Mouse (Mus musculus) MN1 (cell line): Measurements from ENCODE around the gene Pkm.
A peak's percentile ranks its signal among the peaks of the same experiment; 100 is the strongest.

Experiments used
- DNase-seq: peaks from one replicate; pipeline ENCODE4 v3.0.0-alpha.2; 2016; ENCODE audit warnings: low spot score

Gene Pkm

DNA sequence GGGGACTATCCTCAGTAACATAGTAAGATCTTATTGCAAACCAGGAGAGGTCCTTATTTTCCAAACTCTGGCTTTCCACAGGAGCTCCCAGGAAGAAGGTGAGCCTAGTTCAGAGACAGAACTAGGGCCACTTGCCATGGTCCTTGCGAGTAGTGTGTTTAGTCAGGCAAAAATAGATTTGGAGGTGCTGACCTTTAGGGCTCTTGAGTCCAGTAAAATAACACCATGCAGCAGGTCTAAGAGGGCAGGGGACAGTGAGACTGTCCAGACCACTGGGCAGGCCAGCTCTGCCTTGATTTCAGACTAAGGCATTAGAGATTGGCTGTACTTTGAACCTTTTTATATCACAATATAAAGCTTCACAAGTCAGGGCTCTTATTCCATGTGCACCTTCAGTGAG is 10.6 kb downstream of the Pkm start:
- no peak for DNase-seq

DNA sequence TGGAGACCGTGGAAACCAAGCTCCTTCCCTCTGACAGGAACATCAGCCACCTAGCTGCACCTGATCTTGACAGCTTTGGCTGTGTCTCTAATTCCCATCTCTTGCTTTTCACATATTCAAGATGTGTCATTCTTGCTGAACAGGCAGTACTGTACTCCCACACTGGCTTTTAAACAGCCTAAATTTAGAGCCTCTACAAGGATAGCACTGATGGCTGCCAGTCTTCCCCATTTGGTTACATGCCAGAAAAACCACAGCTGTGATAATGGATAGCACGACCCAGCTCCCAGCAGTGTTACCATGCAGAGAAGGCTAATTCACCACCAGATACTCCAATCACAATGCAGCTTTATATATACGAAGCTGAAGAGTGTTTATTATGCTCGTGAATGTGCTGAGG is 11.1 kb downstream of the Pkm start:
- DNase-seq: peak; percentile 80

DNA sequence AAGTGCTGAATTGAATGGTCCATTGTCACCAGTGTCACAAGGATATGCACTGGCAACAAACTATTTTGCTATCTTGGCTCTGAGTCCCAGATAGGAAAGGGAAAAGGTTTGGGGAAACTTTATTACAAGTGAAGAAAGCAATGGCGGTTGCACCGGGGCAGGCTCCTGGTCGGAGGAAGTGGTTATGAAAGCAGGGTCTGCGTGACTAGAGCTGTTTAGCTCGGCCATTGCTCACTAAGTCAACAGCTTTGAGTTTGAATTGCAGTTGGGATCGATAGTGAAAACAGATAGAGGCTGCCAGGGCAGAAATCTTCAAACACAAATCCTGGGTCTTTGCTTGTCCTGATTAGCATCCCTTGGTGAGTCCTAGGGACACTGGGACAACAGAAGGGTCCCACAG is 11.7 kb downstream of the Pkm start:
- no peak for DNase-seq

DNA sequence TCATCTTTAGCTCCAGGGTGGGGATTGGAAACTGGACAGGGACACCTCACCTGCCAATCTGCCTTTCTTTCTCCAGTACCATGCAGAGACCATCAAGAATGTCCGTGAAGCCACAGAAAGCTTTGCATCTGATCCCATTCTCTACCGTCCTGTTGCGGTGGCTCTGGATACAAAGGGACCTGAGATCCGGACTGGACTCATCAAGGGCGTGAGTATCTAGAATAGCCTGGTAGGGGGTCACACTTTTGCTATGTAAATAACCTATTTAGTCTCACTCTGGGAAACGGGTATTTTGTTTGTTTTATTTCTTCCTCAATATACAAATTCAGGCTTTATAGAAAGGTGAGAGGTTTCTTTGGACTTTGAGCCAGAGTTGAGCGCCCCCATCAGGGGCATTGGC is 12.3 kb downstream of the Pkm start:
- no peak for DNase-seq

DNA sequence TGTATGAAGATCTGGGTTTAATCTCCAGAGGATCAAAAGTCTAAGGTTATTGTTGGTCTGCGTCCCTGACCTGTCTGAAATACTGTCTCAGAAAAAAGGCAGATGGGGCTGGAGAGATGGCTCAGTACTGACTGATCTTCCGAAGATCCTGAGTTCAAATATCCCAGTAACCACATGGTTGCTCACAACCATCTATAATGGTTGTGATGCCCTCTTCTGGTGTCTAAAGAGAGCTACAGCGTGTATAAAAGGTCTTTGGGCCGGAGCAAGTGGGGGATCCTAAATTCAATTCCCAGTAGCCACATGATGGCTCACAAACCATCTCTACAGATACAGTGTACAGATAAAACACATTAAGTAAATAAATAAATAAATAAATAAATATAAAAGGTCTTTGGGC is 13.0 kb downstream of the Pkm start:
- DNase-seq: no peak

DNA sequence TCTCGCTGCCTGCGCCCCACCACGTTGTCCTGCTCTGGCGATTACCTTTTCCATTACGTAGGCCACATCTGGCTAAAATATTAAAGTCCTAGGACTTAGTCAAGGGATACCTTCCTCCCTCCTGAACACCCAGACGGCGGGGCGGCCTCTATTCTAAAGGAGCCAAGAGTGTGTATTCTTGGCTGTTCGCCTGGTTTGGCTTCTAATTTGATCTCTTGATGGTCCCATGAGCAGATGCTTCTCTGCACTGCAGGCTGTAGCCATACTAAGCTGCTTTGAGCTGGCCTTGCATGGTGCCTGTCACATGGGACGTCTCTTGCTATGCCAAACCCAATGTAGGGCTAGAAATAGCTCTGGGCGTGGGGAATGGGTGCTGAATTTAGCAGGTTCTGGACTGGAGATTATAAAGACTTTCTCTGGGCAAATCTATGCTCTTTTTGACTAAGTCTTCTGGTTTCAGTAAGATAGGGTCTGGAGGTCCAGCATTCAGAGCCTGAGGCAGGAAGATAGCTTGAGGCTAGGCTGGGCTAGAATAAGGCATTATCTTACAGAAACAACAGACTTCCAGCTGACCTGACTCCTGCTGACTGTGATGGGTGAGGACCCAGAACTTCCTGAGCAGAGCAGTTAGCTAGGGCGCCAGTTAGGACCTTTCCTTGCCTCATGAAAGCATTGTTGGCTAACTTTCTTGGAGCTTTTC is 16.2 kb downstream of the Pkm start:
- peak; percentile 77 for DNase-seq

DNA sequence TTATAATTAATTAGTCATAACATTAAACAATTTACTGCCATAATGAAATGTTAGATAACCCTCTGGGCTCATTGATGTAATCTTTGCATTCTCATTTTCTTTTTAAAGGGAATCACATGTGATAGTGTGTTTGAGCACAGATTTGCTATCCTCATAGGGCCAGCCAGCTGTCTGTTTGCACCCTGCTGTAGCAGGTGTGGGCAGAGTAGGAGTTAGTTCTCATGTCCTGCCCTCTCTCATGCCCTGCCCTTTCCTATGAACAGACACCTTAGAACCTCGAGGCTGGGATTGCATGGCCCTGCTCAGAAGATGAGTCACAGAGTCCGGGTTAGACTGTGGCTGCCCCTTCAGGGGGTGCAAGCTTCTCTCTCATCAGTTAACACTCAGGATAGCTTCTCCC is 17.3 kb downstream of the Pkm start:
- DNase-seq: no peak

DNA sequence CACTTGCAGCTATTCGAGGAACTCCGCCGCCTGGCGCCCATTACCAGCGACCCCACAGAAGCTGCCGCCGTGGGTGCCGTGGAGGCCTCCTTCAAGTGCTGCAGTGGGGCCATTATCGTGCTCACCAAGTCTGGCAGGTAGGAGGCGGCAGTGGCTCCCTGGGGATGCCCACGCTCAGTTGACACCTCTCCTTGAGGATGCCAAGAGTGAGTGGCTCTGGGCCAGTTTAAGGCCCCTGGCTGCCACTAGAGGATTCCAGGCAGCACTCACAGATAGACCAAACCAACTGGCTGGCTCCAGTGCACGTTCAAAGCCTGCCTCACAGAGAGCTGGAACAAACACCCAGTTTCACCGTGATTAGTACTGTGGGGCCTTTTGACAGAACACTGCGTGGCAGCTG is 19.4 kb downstream of the Pkm start:
- no peak for DNase-seq

DNA sequence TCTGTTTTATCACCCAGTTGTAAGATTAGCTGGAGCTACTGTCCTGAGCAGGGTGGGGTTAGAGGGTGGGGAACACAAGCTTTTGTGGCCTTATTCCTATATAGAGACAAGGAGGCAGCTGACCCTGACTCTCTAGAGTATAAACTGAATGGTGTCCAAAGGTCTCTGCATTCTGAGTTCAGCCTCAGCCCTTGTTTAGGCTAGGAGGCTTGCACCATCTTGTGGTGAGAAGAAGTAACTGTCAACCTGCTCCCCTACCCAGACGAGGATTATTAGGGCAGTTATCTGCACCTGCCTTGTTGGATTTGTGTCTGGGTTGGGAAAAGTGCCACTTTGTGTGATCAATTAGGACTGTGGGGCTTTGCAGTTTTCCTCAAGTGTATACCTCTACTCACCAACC is 22.1 kb downstream of the Pkm start:
- DNase-seq: peak; percentile 70

DNA sequence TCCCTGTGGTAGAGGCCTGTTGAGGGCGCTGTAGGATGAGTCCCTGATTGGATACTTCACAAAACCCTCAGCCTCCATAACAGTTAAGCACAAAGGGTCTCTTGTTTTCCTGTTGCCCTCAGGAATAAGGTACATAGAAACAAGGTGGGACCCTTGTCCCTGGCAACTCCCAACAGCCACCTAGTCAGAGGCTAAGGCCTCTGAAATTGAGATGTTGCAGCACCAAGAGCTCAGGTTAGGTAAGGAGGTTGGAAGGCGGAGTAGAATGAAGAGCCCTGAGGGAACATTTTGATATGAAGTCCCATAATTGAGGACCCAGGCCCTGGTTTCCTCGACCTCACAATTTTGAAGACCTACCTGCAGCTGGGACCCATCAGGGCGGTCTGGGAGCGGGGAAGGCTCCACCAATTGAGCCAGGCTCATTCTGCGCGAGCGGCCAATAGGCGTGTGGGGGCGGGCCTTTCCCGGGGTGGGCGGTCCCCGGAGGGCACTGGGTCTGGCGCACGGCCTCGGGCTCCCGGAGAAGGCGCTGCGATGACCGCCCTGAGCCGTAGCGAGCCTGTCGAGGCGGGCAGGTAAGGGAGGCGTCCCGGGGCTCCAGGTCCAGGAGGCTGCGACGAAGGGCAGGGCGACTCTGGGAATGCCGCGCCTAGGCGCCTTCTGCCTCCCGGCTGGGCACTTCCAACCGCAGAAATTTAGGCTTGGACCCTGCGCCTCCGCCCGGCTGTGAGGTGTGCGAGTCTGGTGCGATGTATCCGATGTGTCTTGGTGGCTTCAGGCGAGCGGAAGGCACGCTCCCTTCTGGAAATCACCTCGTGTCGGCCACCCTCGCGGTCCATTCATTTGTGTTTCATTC is 23.7 kb downstream of the Pkm start, which contains the start of gene Gramd2:
TSS of gene Gramd2 (plus strand) at position 467 of the 856 bp plus-strand sequence.
- DNase-seq: no peak

DNA sequence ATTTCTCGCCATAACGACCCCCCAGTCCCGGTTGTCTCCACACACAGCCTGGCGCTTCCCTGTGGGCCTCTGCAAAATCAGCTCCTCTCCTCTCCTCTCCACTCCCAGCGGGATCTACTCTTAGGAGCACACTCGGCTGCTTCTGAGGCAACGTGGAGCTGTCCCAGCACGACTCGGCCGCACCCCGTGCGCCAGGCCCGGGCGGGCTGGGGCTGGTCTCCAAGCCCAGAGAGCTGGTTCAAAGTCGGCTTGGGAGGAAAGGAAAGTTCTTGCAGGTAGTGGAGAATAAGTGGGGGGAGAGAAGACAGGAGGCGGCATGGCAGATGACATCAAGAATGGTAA is 24.3 kb downstream of the Pkm start:
- no peak for DNase-seq

DNA sequence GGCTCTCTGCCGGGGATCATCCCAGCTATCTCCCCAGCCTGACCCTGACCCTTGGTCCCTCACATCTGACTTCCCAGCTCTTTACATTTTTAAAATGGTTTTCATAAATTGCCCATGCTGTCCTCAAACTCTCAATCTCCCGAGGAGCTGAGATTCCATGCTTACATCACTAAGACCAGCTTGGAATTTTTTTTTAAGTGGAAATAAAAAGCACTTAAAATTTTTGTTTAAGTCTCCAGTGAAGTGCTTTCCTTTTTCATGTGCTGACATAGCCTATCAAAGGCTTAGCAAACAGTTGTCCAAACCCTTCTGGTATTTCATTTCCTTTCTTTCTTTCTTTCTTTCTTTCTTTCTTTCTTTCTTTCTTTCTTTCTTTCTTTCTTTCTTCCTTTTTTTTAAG is 27.9 kb downstream of the Pkm start:
- DNase-seq: no peak

DNA sequence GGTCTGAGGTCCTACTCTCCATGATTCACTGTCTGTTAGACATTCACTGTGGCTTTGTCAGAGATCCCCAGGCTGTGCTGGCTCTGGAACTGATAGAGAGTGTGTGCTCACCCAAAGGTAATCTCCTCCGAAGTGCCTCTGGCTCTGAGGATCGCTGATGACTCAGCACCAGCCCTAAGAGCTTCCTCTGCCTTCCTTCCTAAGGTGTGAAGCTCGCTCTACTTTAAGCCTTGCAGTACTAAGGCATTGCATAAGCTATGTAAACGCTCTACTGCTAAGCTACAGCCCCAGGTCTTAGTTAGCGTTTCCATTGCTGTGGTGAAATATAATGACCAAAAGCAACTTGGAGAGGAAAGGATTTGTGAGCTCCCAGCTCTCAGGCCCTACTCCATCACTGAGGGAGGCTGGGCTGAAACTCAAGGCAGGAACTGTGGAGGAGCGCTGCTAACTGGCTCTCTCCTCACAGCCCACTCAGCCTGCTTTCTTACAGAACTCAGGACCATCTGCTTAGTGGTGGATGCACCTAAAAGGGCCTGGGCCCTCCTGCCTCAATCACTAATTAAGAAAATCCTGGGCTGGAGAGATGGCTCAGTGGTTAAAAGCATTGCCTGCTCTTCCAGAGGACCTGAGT is 31.4 kb downstream of the Pkm start:
- peak; percentile 56 for DNase-seq

DNA sequence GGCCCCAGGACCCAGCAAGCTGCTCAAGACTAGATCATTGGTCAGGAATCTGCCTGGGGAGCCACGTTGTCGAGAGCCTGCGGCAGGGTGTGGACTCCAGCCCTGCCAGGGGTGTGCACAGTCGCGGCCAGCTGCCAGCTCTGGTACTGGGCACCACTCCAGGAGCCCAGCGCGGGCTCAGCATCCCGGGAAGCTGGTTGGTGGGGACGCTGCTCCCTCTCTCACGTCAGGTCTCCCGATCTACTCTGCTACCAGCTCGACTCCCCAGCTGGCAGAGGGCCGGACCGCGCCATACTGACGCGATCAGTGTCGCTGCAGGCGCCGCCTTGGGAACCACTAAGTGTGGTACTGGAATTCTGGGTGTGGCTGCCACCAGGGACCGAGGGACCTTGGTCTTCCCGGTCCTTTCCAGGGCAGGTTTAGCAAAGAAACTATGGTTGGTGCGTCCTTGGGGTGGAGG is 35.5 kb downstream of the Pkm start:
- DNase-seq: peak; percentile 95

DNA sequence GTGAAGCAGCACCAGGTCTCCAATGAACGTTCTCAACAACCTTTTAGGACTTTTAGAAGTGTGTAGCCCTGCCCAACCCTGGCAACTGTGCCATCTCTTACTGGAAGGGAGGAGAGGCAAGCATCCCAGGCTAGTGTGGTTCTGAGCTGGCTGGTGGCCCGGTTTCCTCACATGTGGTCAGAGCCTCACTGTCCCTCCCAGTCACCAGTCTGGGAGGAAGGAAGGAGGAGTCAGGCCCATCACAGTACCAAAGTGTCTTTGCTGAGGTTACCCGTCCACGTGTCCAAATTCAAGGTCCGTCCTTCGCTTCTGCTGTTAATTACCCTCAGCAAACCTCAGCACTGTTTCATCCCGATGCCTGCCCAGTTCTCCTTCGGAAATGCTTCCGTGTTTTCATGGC is 36.0 kb downstream of the Pkm start:
- DNase-seq: peak; percentile 86

DNA sequence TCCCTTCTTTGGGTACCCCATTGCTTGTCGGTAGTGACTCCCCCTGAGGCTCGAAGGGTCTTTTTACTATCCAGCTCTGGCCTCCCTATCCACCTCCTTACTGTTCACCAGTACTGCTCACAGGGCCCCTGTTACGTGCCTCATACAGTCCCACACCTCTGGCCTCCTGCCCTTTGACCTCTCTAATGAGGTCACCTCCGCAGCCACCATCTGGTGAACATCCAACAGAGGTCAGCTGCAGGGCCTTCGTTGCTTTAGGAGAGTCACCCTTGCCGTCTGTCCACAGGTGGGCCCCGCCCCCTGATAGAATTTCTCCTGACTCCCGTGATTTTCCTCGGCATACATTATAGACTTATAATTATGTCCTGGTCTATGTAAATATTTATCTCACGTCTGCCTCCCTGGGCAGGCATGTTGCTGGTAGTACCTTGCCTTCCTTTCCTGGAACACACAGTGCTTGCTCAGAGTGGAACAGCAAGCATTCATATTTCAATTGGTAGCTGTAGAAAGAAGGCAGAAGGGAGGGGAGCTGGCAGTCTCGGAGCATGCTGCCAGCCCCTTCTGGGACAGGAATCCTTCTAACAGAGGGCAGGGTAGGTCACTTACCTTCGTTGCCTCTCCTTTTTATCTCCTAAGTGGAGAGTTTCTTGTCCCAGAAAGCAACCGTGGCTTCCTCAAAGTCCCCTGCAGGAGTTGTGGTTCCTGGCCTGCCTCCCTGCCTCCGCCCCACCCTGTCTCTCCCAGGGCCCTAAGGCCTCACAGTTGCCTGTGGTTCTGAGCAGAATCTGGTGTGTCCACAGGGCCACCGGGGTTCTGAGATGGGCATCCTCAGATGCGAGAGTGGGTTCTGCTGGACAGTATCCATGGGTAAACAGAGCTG is 38.6 kb downstream of the Pkm start:
- no peak for DNase-seq

DNA sequence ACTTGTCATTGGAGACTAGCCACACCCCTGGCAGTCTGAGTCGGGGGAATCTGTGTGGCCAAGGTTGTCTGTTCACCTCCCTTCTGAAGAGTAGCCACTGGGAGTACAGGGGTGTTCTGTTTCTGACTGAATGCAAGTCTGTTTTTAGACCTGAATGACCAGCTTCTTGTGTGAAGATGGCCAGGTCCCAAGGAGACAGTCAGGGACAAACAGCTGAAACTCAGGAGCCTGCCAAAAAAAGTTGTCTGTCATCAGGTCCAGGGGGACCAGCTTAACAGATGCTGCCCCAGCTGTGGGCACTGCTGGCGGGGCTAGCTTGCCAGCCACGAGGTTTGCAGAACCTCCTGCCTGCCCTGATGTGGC is 39.3 kb downstream of the Pkm start:
- peak; percentile 70 for DNase-seq

DNA sequence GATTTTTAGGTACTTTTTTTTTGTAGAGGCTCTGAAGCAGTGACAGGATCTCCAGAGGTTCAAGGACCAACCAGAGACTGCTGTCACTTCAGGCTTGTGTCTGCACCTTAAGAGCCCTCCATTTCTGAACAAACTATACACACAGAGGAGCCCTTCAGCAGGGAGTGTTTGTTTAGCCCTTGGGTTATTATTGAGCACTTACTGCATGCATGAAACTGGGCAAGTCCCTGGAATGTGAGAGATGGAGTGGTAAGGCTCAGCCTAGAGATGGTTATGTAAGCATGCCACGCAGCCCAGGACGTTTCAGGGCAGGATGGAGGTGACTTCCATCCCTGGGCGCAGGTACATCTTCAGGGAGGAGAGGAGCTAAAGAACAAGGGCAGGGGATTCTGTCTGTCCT is 40.2 kb downstream of the Pkm start:
- no peak for DNase-seq

DNA sequence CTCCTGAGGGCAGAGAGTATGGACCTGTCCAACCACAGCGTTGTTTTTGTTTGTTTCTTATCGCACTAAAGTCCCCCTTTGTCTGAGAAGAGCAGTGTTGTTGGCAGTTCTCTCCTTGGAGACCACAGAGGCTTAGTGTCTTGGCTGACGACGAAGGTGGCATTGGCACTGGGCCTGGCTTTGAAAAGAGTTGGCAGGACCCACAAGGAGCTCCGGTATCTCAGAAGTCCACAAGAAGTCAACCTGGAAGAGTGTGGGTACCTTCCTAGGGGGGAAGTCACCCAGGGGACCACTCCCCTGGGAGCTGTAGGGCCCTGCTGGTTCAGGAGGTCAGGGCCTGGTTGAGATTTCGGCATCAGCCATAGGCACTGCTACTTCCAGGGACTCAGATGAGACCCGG is 44.9 kb downstream of the Pkm start:
- no peak for DNase-seq

DNA sequence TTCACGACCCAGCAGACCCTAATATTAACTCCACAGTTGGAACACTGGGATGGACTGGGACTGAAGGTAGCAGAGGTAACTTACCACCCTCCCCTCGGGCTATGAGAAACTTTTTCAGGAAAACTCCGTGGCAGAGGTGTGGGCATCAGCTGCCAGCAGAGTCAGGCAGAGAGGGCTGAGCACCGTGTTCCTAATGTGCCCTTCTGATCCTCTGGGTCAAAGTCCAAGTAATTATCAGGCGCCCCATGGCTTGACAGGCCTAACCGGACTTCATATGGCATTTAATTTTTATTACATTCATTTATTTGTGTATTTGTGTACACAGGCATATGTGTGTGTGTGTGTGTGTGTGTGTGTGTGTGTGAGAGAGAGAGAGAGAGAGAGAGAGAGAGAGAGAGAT is 46.9 kb downstream of the Pkm start:
- DNase-seq: no peak

DNA sequence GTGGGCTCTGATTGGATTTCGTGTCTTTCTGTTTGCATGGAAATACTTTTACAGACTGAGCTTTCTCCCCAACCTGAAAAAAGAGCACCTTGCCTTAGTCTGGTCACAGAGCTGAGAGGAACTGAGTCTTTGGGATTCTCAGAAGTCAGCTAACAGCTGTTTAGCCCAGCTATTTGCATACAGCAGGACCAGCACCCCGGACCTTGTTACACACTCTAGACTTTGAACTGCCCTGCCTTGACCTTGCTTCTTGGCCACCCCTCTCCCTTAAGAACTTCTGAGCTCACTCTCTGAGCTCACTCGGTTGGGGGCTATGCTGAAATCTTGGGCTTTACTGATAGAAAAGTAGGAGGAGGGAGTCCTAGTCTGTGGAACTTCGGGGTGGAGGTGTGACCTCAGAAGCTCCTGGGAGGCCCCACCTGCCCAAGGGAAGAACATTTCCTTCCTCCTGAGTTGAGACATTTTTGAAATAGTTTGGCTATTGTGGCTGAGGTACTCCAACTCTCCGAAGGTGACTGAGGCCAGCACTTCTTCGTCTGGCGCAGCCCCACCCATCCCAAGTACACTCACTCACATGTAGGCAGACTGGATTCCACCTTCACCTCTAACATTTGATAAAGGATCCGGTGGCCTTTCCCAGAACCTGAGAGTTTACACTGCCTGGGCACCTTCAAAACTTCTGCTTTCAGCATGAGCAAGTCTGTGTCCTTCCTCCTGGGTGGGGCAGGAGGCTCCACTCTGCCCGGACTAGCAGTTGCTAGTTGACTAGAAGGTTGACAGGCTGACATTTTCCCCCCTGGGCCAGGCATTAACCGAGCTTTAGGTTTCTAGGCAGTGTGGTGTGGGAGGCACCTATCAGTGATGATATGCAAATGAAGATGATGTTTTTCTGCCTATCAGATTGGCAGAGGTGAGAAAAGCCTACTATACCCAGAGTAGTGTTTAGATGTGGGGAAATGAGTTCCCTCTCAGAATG is 51.0 kb downstream of the Pkm start:
- DNase-seq: no peak
